Mouse (Mus musculus) natural killer cell, adult 2 months (primary cell): ENCODE measurements at regions not wholly inside any gene's neighbourhood (a gene's known extent, or its start where the extent isn't known, plus 50 kb on each side); places are given as distances from the start of the nearest gene placed in this dataset.
"Not testable (repeated sequence)": the region's sequence is repeated elsewhere in the genome, so short reads cannot be mapped to it uniquely, and the experiment has no call there.

Experiments
- DNase-seq, 2 experiments: peaks; one replicate each; pipeline ENCODE4 v3.0.0; 2022; ENCODE audit warnings: low spot score in 2 of 2

DNA sequence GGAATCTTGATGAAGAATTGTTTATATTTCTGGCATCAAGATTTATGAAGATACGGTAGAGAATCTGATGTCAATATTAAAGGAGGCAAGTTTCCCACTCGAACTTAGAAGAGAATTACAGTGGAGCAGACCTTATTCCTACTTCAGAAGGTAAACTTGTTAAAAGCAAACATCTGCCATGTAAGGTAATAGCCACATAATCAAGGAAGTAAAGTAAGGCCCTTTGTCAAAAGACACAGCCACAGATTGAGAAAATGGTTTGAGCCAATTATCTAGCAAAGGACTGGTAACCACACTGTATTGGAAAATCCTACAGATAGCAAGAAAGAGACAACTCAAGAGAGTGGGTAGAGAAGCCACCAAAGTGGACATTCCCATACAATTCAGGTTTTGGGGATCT is 111.4 kb upstream of the Gm5148 start:
- no peak for DNase-seq

DNA sequence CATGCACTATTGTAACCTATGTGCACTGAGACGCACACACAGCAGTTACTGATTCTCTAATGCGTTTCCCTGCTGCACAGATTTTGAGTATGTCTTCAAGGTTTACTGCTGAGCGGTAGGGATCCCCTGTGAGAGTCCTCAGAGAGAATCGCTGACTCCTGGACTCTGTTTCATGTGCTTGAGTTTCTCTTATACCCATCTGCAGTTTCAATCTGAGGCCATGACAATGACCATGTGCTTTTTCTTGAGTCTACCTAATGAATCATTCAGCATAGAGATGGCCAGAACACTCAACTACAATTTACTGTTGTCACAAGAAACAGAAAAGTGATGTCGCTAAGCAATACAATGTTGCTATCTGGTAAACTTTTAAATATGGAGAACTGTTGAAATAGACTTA is 110.8 kb upstream of the Gm5148 start:
- DNase-seq, result no peak

DNA sequence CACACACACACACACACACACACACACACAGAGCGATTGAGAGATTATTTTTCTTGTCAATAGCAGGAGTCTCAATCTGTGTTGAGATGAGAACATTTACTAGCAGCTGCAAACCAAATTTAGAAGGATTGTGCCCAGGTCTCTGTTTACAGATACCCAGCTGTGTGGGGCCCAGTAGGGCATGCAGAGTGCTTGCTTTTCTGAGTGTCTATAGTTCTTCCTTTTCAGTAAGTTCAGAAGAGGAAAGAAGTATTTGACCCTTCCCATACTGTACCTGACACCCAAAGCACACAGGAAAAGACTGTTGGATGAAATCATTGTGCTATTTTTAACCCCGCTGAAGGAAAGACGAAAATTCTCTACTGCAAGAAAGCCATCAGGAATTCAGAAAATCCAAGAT is 110.3 kb upstream of the Gm5148 start:
- DNase-seq, result no peak

DNA sequence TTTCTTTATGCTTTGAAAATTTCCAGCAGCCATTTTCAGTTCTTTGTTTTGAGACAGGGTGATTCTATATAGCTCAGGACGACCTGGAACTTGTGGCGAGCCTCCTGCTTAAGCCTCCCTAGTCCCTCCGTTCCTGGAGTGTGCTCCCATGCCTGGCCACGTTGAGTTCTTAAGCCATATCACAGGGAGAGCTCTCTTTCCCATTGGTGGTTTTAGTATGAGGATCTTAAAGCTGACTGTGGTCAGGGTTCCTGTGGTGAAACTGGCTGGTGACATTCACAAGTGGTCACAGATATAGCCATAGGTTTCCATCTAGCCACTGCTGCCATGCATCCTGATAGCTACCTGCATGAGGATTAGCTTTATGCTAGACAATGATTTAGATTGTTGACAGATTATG is 109.1 kb upstream of the Gm5148 start:
- no peak for DNase-seq

DNA sequence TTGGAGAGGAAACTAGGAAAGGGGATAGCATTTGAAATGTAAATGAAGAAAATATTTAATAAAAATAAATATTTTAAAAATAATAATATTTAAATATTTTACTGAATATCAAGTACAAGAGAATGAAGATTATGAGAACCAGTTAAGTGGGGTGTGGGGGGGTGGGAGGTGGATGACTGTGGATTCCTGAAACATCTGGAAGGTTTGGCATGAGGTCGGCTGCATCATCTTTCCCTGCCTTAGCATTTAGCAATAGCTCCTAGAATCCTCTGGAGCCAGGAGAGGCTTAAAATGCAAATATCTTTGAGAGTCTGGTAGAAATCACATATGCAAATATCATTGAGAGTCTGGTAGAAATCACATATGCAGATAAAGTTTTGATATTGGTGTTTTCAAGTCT is 103.3 kb upstream of the Gm5148 start:
- no peak for DNase-seq

DNA sequence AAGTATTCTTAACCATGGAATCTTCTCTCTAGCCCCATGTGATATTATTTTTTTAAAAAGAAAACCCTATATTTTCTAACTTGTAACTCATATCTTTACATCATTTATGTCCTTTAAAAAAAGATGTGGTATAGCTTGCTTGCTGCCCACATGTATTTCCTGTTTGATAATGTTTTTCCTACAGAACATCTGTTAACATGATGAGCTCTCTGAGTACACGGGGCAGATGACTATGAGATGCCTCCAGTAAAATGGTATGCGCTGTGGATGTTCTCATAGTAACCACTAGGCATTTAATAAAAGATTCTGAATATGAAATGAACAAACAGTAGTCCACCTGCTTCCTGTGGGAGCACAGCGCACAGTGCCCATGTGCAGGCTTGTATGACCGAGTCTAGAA is 101.3 kb upstream of the Gm5148 start:
- DNase-seq, result no peak

DNA sequence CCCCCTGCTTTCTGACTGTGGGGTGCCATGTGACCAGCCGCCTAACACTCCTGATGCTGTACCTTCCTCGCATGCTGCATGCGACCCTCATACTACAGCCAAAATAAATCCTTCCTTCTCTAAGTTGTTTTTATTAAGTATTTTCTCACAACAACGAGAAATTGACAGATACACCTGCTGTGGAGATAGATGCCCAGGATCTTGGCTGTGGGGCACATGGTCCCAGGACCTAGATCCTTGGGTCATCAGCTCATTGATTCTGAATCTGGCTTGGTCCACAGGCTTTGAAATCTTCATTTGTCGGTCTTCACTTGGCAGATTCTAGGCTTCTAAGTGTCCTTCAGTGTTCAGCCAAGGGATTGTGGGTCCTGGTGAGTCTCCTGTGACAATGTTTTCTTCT is 100.4 kb upstream of the Gm5148 start:
- no peak for DNase-seq

DNA sequence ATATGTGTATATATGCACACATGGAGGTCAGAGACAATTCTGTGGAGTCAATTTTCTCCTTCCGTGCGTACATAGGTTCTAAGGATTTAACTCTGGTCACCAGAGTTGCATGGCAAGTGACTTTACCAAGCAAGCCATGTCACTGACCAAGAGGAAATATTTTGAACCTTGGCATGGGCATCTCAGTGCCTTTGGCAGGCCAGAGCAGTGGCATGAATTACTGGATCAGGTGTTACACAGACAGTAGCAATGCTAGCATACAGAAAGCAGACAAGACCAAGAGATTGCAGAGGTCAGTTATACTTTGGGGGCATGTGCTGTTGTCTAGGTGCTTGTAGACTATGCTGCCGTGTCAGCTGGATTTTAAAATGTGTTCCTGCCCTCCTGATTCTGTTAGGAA is 95.2 kb upstream of the Gm5148 start:
- no peak for DNase-seq

DNA sequence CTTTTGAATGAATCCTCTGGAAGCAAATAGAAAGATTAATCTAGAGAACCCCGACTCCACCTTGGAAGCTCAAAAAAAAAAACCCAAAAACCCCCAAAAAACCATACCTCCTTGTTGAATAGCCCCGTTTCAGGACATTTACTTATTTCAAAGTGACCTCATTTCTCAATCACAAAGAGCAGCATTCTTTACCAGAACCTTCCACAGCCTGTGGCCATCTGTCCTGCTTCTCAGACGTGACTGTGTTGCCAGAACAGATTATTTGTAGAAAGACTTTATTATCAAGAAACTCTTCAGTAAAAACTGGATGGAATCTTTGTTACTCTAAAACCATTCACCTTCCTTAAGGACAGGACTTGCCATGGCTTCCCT is 93.1 kb upstream of the Gm5148 start:
- DNase-seq, result no peak

DNA sequence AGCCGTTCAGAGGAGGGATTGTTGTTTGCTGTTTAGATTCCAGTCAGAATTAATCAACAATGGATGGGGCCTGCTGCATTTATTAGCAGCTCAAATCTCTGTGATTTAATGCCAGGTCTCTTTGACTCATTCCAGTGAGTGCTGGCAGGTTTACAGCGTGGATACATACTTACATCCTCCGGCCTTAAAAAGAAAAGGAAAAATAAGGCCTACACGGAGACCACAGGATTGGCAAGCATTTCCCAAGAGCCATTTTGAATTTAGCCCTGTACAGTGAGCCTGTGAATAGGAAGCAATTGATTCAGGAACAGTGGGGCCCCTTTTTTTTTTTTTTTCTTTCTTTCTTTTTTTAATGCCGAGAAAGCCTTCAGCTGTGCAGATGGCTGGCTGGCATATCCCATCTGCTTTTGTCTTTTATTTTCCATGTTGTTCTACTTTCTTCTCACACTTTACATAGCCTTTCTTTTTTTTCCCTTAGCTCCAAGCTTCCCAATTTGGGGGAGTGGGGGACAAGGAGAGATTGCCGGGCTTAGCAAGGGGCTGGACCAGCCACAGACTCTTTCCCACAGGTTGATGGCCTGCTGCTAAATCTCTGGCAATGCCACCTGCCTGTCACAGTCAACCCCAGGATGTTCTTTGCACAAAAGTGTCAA is 92.6 kb upstream of the Gm5148 start:
- no peak for DNase-seq

DNA sequence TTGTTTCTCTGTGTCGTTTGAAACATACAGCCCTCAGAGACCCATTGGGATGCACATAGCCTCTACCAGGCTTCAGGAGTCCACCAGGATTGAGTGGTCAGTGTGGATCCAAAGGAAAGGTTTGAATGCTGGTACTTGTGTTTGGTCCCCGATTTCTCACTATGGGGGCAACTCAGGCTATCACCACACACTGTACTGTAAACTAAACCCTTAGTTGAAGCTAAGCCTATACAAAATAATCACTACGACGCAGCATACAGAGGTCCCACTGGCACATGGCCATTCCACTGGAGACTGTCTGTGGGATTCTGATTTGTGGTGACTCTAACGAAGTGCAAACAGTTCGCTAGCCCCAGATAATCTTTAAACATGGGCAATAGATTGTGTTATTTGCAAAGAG is 91.5 kb upstream of the Gm5148 start:
- no peak for DNase-seq

DNA sequence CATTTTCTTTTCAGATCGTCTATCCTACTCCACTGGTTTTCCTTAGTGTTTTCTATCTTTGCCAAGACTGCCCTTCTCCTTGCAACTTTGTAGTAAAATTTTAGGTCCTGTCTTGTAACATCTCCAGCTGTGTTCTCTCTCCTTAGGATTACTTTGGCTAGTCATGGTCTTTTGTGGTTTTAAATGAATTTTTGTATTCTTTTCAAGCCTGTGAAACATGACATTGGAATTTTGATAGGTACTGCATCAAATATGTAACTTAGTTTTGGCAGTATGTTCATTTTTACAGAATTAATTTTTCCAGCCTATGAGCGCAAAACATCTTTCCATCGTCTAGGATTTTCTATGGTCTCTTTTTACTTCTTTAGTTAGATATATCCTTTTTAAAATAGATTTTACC is 88.6 kb upstream of the Gm5148 start:
- DNase-seq, result no peak

DNA sequence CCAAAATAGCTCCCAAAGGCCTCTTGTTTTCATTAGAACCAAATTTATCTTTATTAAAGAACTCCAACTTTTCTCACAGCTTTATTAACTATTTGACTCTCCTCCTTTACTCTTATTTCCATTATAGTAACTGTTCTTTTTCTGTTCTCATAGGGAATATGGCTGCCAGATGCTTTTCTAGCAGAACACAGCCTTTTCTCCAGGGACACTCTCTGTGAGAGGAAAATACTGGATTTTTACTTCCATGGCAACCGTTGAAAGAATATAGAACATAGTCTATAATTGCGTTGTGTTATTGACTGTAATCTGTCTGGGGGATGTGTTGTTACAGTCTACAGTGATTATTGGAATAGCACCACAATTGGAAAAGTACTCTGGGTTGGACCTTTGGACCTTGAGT is 87.1 kb upstream of the Gm5148 start:
- DNase-seq, result no peak

DNA sequence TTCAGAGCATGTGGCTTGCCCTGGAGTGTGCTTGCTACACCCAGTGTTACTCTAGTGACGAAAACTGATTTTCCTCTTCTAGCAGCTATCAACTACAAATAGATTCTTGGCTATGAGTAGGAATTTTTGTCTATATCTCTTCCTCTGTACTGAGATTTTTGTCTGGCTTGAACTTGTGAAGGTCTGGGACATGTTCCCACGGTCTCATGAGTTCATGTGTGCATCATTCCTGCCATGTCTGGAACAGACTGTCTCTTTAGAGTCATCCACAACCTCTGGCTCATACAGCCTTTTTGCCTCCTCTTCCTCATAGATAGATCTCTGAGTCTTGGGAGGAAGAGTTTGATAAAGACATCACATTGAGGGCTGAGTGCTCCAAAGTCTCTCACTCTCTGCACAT is 86.5 kb upstream of the Gm5148 start:
- DNase-seq, result no peak

DNA sequence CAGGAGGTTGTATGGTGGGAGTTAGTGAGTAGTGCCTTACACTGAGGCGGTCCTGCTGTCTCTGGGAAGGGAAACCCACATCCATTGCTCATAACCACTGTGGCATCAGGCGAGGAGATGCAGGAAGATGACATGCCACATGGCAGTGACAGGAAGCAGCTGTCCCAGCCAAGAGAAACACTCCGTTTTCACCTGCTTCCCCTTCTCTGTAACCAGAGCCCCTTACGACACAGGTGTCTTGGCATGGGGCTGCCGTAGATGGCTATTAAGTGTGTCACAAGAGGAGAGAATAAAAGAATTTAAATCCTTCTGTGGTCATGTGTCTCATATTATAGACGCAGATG is 81.5 kb upstream of the Gm5148 start:
- DNase-seq, result peak in 1 of 2 experiments; percentile 4

DNA sequence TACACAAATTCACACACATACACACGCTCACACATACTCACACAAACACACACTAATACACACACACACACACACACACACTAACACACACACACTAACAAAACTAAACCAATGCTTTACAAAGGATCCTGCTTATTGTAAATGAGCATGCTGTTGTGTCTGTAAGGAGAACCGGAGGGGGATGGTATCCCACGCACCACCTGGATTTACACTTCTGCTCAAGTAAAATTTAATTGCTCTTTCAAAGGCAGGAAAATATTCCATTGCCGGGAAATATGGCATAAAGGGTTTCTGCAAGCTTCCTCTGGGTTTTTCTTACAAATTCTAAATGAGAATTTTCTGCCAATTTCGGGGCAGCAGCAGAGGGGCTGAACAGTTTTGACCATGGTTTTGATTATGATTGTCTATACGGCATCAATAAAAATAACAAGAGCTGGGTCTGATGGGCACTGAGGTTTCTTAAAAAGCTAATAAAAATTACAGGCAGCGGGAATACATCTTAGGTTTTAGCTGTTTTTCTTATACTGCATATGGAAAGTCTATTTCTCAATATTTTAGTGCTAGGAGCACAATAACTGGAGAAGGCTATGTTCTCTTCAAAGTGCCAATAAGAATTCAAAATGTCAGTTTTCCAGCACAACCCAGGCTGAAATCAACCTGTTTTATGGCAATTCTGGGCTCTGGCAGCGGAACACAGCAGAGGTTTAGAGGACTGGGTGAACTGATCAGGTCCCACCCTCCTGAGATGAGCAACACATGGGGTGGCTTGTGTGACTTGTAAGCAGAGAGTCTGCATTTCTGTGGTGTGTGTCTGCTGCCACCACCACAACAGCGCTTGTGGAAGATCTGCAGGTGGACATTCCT is 80.9 kb upstream of the Gm5148 start:
- DNase-seq, result no peak

DNA sequence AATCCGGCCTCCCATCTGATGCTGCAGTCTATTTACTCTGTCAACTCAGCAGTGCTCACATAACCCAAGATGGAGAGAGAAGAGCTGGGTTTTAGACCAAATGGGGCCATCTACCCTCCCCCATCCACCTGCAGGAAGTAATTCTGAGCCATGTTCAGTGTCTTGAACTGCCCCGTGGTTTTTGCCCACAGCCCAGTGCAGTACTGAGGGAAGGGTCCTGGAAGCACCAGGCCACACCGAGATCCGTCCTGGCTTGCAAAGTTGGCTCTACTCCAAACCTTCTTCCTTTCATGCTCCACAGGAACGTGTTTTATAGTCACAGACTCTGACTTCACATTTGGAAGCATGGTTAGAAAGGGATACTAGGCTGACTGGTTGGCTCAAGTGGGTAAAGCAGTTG is 80.0 kb upstream of the Gm5148 start:
- DNase-seq, result no peak

DNA sequence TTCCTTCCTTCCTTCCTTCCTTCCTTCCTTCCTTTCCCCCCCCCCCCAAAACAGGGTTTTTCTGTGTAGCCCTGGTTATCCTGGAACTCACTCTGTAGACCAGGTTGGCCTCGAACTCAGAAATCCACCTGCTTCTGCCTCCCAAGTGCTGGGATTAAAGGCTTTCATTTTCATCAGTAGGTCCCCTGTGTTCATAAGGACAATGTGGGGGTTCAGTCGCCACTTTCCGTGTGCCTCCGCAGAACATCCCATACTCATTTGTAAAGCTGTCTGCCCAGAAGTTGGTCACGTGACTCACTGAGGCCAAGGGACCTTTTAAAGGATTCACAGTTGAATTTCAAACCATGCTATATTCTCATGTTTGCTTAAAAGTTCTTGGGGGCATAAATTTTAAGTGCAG is 79.5 kb upstream of the Gm5148 start:
- not testable (repeated sequence) for DNase-seq

DNA sequence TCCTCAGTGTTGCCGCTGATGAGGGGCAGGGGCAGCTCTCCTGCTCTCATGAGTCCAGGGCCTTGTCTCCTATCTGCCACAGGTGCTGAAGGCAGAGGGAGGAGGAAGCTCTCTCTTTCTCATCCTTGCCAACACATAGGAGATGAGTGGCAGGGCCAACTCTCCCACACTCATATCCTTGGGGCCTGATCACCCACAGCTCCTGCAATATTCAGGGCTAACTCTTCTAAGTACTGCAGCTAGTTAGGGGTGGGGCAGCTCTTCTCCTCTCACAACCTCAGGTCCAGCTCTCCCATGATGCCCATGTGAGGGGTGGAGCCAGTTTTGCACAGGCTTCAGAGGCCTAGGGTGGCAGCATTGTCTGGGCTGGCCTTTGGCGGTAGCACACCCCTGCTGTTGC is 77.3 kb upstream of the Gm5148 start:
- DNase-seq, result no peak

DNA sequence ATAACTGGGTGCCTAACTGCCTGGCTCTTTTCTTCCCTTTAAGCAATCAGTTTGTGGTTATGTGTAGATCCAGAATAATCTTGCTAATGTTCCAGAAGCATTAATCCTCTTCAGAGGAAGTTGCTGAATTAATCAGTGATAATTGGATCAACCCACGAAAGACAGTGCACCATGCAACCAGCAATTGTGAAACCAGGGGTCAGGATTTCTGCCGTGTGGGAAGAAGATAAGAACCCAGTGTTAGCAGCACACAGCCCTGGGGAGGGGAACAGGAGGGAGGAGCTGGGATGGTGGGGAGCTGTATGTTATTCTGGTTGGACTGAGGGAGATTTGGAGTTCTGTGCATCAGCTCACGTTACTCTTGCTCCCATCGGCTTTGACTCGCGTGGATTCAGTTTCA is 75.5 kb upstream of the Gm5148 start:
- no peak for DNase-seq

DNA sequence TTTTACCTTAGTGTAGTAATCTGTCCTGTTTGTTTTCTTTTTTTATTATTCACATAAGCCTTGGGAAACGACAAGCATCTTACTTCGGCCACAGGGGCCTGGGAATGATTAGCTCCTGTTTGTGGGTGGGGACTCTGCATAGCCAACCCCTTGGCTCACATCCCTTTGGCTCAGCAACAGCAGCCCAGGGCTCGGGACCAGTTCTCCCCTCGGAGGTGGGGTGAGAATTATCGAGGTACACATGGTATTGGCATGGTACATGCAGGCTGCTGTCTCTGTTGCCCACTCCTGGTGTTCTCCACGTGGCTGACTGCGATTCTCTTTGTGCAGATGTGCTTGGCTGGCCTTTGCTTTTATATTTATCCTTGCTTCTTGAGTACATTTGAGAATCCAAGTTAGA is 65.4 kb upstream of the Gm5148 start:
- DNase-seq, result no peak

DNA sequence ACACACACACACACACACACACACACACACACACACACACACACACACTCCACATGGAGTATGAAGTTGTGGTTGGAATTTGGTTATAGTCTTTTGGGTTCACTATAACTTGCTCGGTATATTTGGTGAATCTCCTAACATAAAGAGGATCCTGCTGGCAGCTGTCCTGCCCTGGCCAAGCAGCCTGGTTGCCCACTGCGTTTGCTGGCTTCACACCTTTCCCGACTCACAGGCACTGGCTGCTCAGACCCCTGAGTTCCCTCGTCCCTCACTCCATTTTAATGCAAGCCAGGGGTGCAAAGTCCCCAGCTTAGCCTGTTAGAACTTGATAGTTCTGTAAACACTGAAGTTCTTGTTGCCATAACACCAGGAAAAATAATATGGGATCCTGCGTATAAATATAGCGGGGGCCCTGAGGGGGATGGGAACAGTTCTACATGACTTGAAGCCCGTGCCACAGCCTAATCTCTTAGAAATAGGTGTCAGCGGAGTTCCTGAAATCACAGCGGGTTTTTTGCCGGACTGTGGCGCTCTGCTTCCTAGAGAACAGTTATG is 64.9 kb upstream of the Gm5148 start:
- DNase-seq, result no peak

DNA sequence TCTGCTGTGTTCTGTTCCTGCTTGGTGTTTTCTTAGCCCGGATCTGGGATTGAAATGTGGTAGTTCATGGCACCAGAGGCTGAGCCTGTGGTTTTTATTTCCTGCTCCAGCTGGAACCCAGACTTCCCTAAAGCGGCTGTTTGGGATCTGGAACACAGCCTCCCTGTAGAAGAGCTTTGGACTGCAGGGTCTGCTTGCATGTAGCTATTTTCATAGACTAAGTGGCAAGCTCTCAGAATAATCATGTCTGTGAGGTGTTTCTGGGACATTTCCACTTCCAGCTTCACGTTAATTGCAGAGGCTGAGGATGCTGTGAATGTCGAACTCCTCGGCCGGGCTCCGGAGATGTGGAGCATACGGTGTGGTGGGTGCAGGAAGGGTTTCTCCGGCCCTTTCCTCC is 64.1 kb upstream of the Gm5148 start:
- no peak for DNase-seq

DNA sequence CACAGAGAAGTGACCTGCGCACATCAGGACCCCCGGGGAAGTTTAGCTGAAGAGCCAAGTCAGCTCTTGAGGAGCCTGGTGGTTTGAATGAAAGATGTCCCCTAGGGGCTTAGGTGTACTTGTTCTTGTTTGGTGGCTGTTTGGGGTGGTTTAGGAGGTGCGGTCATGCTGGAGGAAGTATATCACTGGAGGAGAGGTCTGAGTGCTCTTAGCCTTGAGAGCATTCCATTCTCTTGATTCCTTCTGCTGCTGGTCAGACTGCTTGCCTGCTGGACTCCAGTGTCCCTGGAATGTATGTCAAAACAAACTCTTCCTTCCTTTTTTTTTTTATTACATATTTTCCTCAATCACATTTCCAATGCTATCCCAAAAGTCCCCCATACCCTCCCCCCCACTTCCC is 62.5 kb upstream of the Gm5148 start:
- no peak for DNase-seq
